In genomic region chr9:119088148-119088801, GRCm38 (mm10) we compare ENCODE assay signal across 8 mouse cellular contexts. TPM values are rescaled to one million over a fixed set of nuclear protein-coding genes. Genes with fewer than 3 reads are reported as not detected.
A peak's percentile ranks its signal among the peaks of the same experiment; 100 is the strongest.
DNase-seq lines count a peak whose midpoint lies in the region; ATAC-seq and TF ChIP-seq lines count a peak whose summit lies in the region.

No protein-coding gene starts in this region.

- no peaks in the 10 kb centered on the region for H3K9me3 ChIP-seq in forebrain, embryonic 10.5 days
- H3K9me3 ChIP-seq in heart, embryonic 14.5 days (ENCODE audit: control insufficient read depth, low read length) = no peaks in the 10 kb centered on the region
- H3K9me3 ChIP-seq in kidney, postnatal 0 days (replicated peaks; ENCODE audit: low read length) = no peaks in the 10 kb centered on the region
- H3K9me3 ChIP-seq in liver, embryonic 11.5 days (ENCODE audit: control insufficient read depth, low read length) = no peaks in the 10 kb centered on the region

- H3K36me3 ChIP-seq in forebrain, embryonic 10.5 days (replicated peaks) = peaks cover 5% of the 10 kb centered on the region; the same call in 1 of the 2 replicates
- peaks cover 10% of the 10 kb centered on the region; the same call in 1 of the 2 replicates for H3K36me3 ChIP-seq in heart, embryonic 14.5 days (ENCODE audit: control insufficient read depth, insufficient read depth, low read length)
- no peaks in the 10 kb centered on the region for H3K36me3 ChIP-seq in kidney, postnatal 0 days (ENCODE audit: insufficient read depth, low read length)
- no peaks in the 10 kb centered on the region for H3K36me3 ChIP-seq in liver, embryonic 11.5 days (ENCODE audit: control insufficient read depth, insufficient read depth, low read length)

- peaks cover 32% of the 10 kb centered on the region for H3K4me1 ChIP-seq in brown adipose tissue, adult 24 weeks (ENCODE audit: control insufficient read depth, insufficient read depth, insufficient read length, low read length)
- peaks cover 67% of the 10 kb centered on the region for H3K4me1 ChIP-seq in forebrain, embryonic 10.5 days
- peaks cover 35 to 52% of the 10 kb centered on the region in 2 experiments for H3K4me1 ChIP-seq in heart, embryonic 14.5 days (ENCODE audit: control insufficient read depth in 2 of 2, insufficient read depth in 2 of 2, low read length in 2 of 2)
- peaks cover 14% of the 10 kb centered on the region for H3K4me1 ChIP-seq in kidney, postnatal 0 days (replicated peaks; ENCODE audit: insufficient read depth, low read length)
- peaks cover 5% of the 10 kb centered on the region for H3K4me1 ChIP-seq in liver, embryonic 11.5 days (replicated peaks; ENCODE audit: control insufficient read depth, insufficient read depth, low read length)

- H3K9ac ChIP-seq in heart, embryonic 14.5 days (ENCODE audit: low read length) = 0 out of 2 replicates have a peak overlapping the region, but pooled peaks have one; percentile 52
- H3K9ac ChIP-seq in kidney, postnatal 0 days (ENCODE audit: low read depth, low read length) = peak overlapping the region; percentile 60
- H3K9ac ChIP-seq in liver, embryonic 11.5 days (ENCODE audit: low read depth, low read length) = 0 out of 2 replicates have a peak overlapping the region, but pooled peaks have one; percentile 25

- TF ChIP-seq CTCF in kidney, postnatal 0 days (IDR thresholded peaks at IDR 0.05; ENCODE audit: low read depth) = no peak

- peak; percentile 75 for DNase-seq in CD4-positive helper T cell, adult 2 months (ENCODE audit: low read depth, low spot score)
- peak; percentile 86 for DNase-seq in forebrain, embryonic 10.5 days (ENCODE audit: extremely low spot score, low spot score)
- DNase-seq in kidney, postnatal 0 days (ENCODE audit: low spot score) = peak; percentile 97
- DNase-seq in liver, embryonic 11.5 days (ENCODE audit: low spot score) = peak; percentile 88
- peak; percentile 58 to 66 for DNase-seq in spleen, postnatal 14 days (ENCODE audit: low spot score in 2 of 2)

- under 1% methylated on average over 24 of the region's 24 CpGs for WGBS in forebrain, embryonic 10.5 days
- WGBS in heart, embryonic 14.5 days = 2% methylated on average over 24 of the region's 24 CpGs
- under 1% methylated on average over 24 of the region's 24 CpGs for WGBS in kidney, postnatal 0 days
- 1% methylated on average over 24 of the region's 24 CpGs for WGBS in liver, embryonic 11.5 days

- ATAC-seq in heart, embryonic 14.5 days (ENCODE audit: insufficient number of reproducible peaks, insufficient read depth, low FRiP score, low read depth) = peak; percentile 73
- ATAC-seq in kidney, postnatal 0 days (replicated peaks; ENCODE audit: low FRiP score, low read depth) = peak; percentile 91
- ATAC-seq in liver, embryonic 11.5 days (replicated peaks; ENCODE audit: low FRiP score) = peak; percentile 78
- ATAC-seq in monocyte, adult 5-6 weeks (replicated peaks; ENCODE audit: insufficient number of reproducible peaks, low FRiP score, low TSS enrichment, poor library complexity, severe bottlenecking) = peak; percentile 87

- peak overlapping the region; percentile 70 for H3K4me2 ChIP-seq in heart, embryonic 14.5 days (ENCODE audit: low read length)
- H3K4me2 ChIP-seq in kidney, postnatal 0 days (ENCODE audit: low read length) = peak overlapping the region; percentile 81
- peak overlapping the region; percentile 73 for H3K4me2 ChIP-seq in liver, embryonic 11.5 days

- peak overlapping the region; percentile 81 for H3K27ac ChIP-seq in brown adipose tissue, adult 24 weeks (replicated peaks; ENCODE audit: low read depth, low read length)
- H3K27ac ChIP-seq in forebrain, embryonic 10.5 days = peak overlapping the region; percentile 48; the same call in 1 of the 2 replicates
- H3K27ac ChIP-seq in heart, embryonic 14.5 days (replicated peaks in 1 of 2; ENCODE audit: control insufficient read depth in 1 of 2, insufficient read depth in 1 of 2, low read depth in 2 of 2, low read length in 2 of 2) = peak overlapping the region; percentile 72 to 85
- H3K27ac ChIP-seq in kidney, postnatal 0 days = peak overlapping the region; percentile 87
- H3K27ac ChIP-seq in liver, embryonic 11.5 days (ENCODE audit: low read depth, low read length) = no peak overlapping the region; the same call in 1 of the 2 replicates

- peak overlapping the region; percentile 72 for H3K4me3 ChIP-seq in brown adipose tissue, adult 24 weeks (ENCODE audit: insufficient read depth, low read depth, low read length)
- H3K4me3 ChIP-seq in forebrain, embryonic 10.5 days = peak overlapping the region; percentile 48
- H3K4me3 ChIP-seq in heart, embryonic 14.5 days (ENCODE audit: control insufficient read depth in 1 of 2, insufficient read depth in 1 of 2, low read depth in 1 of 2, low read length in 2 of 2) = peak overlapping the region; percentile 42 to 50
- peak overlapping the region; percentile 39 for H3K4me3 ChIP-seq in kidney, postnatal 0 days (replicated peaks; ENCODE audit: low read depth, low read length)
- H3K4me3 ChIP-seq in liver, embryonic 11.5 days (ENCODE audit: low read depth, low read length) = peak overlapping the region; percentile 46

- H3K27me3 ChIP-seq in forebrain, embryonic 10.5 days (ENCODE audit: poor library complexity, severe bottlenecking) = peaks cover 59% of the 10 kb centered on the region
- H3K27me3 ChIP-seq in heart, embryonic 14.5 days (ENCODE audit: control insufficient read depth, insufficient read depth, low read length) = no peaks in the 10 kb centered on the region
- H3K27me3 ChIP-seq in kidney, postnatal 0 days (ENCODE audit: insufficient read depth, low read length) = no peaks in the 10 kb centered on the region
- peaks cover 26% of the 10 kb centered on the region for H3K27me3 ChIP-seq in liver, embryonic 11.5 days (replicated peaks; ENCODE audit: control insufficient read depth, insufficient read depth, low read length)

RNA-seq across cellular contexts. Expression of gene Plcd1, which starts 5.0 kb away (rescaled TPM):
- 12.0 and 17.2 TPM in 2 replicates for polyA plus RNA-seq in brown adipose tissue, adult 24 weeks (2012; ENCODE audit: insufficient read depth, insufficient read length, missing spikeins)
- 13.0 and 13.7 TPM in 2 replicates for polyA plus RNA-seq in forebrain, embryonic 10.5 days (2016; fragmentation: Nextera tagmentation; extraction: Ambion mirVana)
- 14.9 and 18.1 TPM in 2 replicates for polyA plus RNA-seq in heart, embryonic 14.5 days (2014; fragmentation: Nextera tagmentation; extraction: Ambion mirVana)
- 17.3 and 17.8 TPM in 2 replicates for polyA plus RNA-seq in kidney, postnatal 0 days (2015; fragmentation: Nextera tagmentation; extraction: Ambion mirVana)
- polyA plus RNA-seq in liver, embryonic 11.5 days (2014; fragmentation: Nextera tagmentation; extraction: Ambion mirVana) = 4.9 and 5.5 TPM in 2 replicates
- 0.10 TPM in 1 of 3 replicates, not detected in the others for total RNA-seq in monocyte, adult 5-6 weeks (2017)

RNA-seq across cellular contexts. Expression of gene Dlec1, which starts 14.0 kb away (rescaled TPM):
- polyA plus RNA-seq in brown adipose tissue, adult 24 weeks (2012; ENCODE audit: insufficient read depth, insufficient read length, missing spikeins) = 0.46 and 1.4 TPM in 2 replicates
- polyA plus RNA-seq in forebrain, embryonic 10.5 days (2016; fragmentation: Nextera tagmentation; extraction: Ambion mirVana) = 1.1 and 2.1 TPM in 2 replicates
- 0.50 and 0.55 TPM in 2 replicates for polyA plus RNA-seq in heart, embryonic 14.5 days (2014; fragmentation: Nextera tagmentation; extraction: Ambion mirVana)
- 6.4 and 6.6 TPM in 2 replicates for polyA plus RNA-seq in kidney, postnatal 0 days (2015; fragmentation: Nextera tagmentation; extraction: Ambion mirVana)
- 0.14 and 0.34 TPM in 2 replicates for polyA plus RNA-seq in liver, embryonic 11.5 days (2014; fragmentation: Nextera tagmentation; extraction: Ambion mirVana)
- total RNA-seq in monocyte, adult 5-6 weeks (2017) = not detected in 3 replicates

RNA-seq across cellular contexts. Expression of gene Vill, which starts 35.7 kb away (rescaled TPM):
- 1.8 TPM in 1 of 2 replicates, not detected in the other for polyA plus RNA-seq in brown adipose tissue, adult 24 weeks (2012; ENCODE audit: insufficient read depth, insufficient read length, missing spikeins)
- 13.6 and 15.2 TPM in 2 replicates for polyA plus RNA-seq in forebrain, embryonic 10.5 days (2016; fragmentation: Nextera tagmentation; extraction: Ambion mirVana)
- polyA plus RNA-seq in heart, embryonic 14.5 days (2014; fragmentation: Nextera tagmentation; extraction: Ambion mirVana) = 10.7 and 11.2 TPM in 2 replicates
- 38.8 and 41.8 TPM in 2 replicates for polyA plus RNA-seq in kidney, postnatal 0 days (2015; fragmentation: Nextera tagmentation; extraction: Ambion mirVana)
- 20.0 and 22.7 TPM in 2 replicates for polyA plus RNA-seq in liver, embryonic 11.5 days (2014; fragmentation: Nextera tagmentation; extraction: Ambion mirVana)
- total RNA-seq in monocyte, adult 5-6 weeks (2017) = 17.7 to 39.6 TPM (median 31.0 TPM) in 3 replicates
